Mouse (Mus musculus) left cerebral cortex, postnatal 4 days (tissue): ENCODE results near the gene Baiap2l1. TPM values are rescaled to one million over a fixed set of nuclear protein-coding genes. Genes with fewer than 3 reads are reported as not detected.

ENCODE experiments used
- DNase-seq: peaks from one replicate; pipeline ENCODE4 v3.0.0-alpha.2; 2022
- intact Hi-C: fragments of 180-260 bp; cut with DNase I; formaldehyde crosslinking; loops from one replicate; pipeline ENCODE4 v1.15.1; 2025
- total RNA-seq, 2 experiments: library from RNA; stranded (reverse); gene quantifications; 2 replicates each; pipeline ENCODE4 v1.2.3; 2021

The Baiap2l1 gene
- total RNA-seq, 2 experiments from 2014 or later, result 0.24 to 0.36 TPM

DNA sequence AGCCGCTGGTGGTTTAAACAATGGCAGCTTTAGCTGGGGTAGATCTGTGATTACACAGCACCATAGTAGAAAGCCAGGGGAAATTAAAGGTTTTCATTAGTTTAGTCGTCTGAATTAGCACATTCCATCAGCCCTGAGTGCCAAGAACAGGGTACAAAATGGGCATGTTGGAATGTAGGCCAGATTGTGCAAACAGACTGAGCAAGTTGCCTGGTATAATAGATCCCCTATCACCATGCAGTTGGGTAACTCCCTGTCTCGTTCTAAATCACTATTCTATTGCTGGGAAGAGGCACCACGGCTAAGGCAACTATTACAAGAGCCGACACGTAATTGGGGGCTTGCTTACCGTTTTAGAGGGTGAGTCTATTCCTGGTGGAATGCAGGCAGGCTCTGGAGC is 123.2 kb downstream of the Baiap2l1 start:
- intact Hi-C loops, result no loop called here
- DNase-seq, result no peak

- intact Hi-C loops, result no loop called here
These were observed 123.7 kb downstream of the Baiap2l1 start for GRCm38 (mm10) chr5:144234222-144234621.

DNA sequence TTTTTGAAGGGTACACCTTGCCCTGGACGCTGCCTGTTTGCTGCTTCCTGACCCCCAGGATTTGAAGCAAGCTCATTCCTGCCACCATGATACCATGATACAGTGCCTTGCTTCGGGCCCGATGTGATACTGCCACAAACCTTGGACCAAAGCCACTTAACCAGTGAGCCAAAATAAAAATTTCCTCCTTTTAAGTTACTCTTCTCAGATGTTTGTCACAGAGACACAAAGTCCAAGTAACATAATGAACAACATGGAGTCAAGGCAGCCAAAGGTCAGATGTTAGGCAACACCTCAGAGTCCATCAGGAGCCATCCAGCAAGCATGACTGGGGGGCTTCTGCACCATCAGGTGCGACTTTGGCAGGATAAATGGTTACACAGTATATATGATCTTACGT is 125.4 kb downstream of the Baiap2l1 start:
- no peak for DNase-seq
- intact Hi-C loops, result no loop called here

More at GRCm38 (mm10) chr5:144234222-144234621, 123.7 kb downstream of the Baiap2l1 start:
- no peak for DNase-seq

DNA sequence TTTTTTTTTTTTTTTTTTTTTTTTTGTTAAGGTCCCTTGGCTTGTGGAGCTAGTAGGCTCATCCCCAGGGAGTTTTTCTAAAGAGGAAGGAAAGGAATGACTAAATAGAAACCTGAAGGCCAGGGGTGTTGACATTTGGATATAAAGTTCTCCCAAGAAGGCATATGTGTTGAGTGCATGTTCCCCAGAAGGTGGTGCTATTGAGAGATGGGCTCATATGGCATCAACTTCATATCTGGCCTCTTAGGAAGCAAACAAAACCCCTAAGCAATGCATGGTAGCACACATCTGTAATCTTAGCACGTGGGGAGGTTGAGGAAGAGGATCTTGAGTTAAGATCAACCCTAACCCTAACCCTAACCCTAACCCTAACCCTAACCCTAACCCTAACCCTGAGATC is 126.5 kb downstream of the Baiap2l1 start:
- intact Hi-C loops, result no loop called here
- no peak for DNase-seq

DNA sequence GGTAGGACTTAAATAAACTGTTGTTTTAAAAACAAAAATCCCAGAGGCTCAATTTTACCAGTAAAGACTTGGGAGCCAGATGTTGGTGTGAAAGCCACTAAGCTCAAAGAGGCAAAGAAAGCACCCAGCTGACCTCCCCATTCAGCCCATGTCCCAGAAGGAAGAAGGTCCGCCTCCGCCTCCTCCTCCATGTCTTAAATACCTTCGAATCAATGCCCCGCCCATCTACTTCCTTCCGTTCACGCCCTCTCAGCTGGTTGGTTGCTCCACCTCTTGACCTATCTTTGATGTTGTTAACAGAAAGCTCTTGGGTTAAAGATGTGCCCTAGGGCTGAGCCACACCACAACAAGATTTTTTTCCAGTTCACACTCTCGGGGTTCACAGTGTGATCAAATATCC is 127.7 kb downstream of the Baiap2l1 start:
- no peak for DNase-seq
- intact Hi-C loops, result no loop called here

DNA sequence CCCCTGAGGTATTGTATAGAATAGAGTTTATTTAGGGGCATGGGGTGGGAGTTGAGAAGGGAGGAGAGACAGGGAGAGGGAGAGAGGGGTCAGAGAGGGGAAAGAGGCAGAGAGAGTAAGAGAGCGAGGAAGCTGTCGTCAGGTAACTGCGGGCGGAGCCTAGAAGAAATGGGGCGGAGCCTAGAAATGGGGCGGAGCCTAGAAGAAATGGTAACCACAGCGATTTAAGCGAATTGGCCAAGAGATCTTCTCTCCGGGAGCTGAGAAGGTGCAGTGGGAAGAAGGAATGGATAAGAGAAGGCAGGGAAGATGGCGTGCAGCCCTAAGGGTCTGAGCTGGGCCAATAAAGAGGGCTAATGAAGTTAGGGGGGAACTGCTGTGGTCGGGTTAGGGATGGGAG is 131.7 kb downstream of the Baiap2l1 start:
- intact Hi-C loops, result no loop called here
- DNase-seq, result no peak

GRCm38 (mm10) chr5:144223899-144224816 is 133.8 kb downstream of the Baiap2l1 start:
- intact Hi-C loops, result no loop called here

GRCm38 (mm10) chr5:144223503-144223862 is 134.4 kb downstream of the Baiap2l1 start, which contains the start of gene Tecpr1:
Gene Tecpr1 (minus strand): TSS chr5:144223615.
- DNase-seq, result peak; percentile 95
- intact Hi-C loops, result no loop called here

More at GRCm38 (mm10) chr5:144223899-144224816, 133.8 kb downstream of the Baiap2l1 start:
- no peak for DNase-seq

DNA sequence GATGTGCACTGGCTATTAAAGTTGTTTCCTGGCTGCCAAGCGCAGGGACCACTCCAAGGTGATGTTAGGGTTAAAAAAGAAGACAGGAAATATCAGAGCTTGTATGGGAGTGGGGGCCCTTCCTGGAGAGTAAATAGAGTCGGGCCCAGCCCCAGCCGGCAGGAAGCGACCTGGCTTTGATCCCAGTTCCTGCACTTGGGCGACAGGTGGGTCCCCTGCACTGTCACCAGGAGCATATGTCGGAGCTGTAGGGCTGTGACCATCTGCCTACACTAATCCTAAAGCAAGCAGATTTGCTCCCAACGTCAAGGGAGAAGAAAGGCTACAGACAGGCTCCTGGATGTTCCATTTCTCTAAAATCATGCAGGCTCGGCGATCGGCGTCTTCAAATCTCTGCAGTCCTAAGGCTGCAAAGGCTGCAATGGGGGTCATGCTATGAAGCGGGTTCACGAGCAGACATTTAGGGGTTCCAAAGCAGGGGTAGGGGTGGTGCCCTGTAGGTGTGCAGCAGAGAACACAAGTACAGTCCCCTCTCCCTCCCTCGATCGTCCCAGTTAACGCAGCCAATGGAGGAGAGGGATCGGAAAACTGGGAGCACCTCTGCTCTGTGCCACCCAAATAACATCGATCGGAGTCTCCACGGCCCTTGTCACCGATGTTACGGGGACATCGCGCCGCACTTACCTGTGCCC is 135.0 kb downstream of the Baiap2l1 start:
- DNase-seq, result peak; percentile 68
- intact Hi-C loops, result no loop called here

GRCm38 (mm10) chr5:144221305-144221704 is 136.6 kb downstream of the Baiap2l1 start:
- no peak for DNase-seq
- intact Hi-C loops, result no loop called here

GRCm38 (mm10) chr5:144219936-144220335 is 138.0 kb downstream of the Baiap2l1 start:
- DNase-seq, result no peak
- intact Hi-C loops, result no loop called here

DNA sequence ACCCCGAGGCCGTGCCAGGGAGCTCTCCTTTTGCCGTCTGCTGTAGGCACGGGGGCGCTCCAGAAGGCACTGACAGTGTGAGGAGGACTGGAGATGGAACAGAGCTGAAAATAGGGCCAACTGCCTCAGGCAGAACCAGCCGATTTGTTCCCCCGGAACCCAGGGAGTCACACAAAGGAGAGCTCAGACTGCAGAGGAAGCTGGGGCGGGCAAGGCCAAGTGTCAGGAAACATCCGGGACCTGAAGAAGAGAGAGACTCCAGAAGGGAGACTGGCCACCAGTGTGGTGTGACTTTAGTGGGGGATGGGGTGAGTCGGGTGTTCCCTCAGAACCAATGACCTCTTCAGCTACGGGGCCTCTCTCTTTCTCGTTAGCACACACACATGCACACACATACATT is 138.6 kb downstream of the Baiap2l1 start:
- DNase-seq, result no peak
- intact Hi-C loops, result no loop called here

- intact Hi-C loops, result no loop called here
- no peak for DNase-seq
These were observed 139.9 kb downstream of the Baiap2l1 start for GRCm38 (mm10) chr5:144218061-144218460.

GRCm38 (mm10) chr5:144215992-144216391 is 141.9 kb downstream of the Baiap2l1 start:
- DNase-seq, result no peak
- intact Hi-C loops, result no loop called here

Other genes starting within 250 kb of the Baiap2l1 start
- under 1 TPM; 0.38 to 0.42 TPM for gene Bhlha15, start 167.8 kb downstream of the Baiap2l1 start, total RNA-seq
- gene Tecpr1, start 134.5 kb downstream of the Baiap2l1 start, total RNA-seq, result 10 to 100 TPM; 72.6 to 83.1 TPM
- gene Bri3, start 113.7 kb downstream of the Baiap2l1 start, total RNA-seq, result 10 to 100 TPM; 68.9 to 72.5 TPM
- gene Nptx2, start 187.8 kb upstream of the Baiap2l1 start, total RNA-seq, result 10 to 100 TPM; 11.8 to 15.9 TPM